Mouse (Mus musculus) C3H10T1/2 (cell line): ENCODE measurements around the gene Vmn2r101. TPM values are rescaled to one million over a fixed set of nuclear protein-coding genes. Genes with fewer than 3 reads are reported as not detected.

Experiments used
- polyA plus RNA-seq, 2 experiments: library from polyadenylated mRNA; unstranded; fragments of >200 nt; fragmentation: generic; extraction: Trizol; gene quantifications; one replicate each; pipeline ENCODE4 v1.2.1; 2012; ENCODE audit warnings: missing spikeins in 2 of 2

Gene Vmn2r101
- polyA plus RNA-seq, result not detected

GRCm38 (mm10) chr17:19576927-19577326 lies at the start of gene Vmn2r101:
Gene Vmn2r101, plus strand, starts transcription at chr17:19577227.

GRCm38 (mm10) chr17:19660028-19660427 lies 83.0 kb downstream of the Vmn2r101 start, which contains the start of gene Vmn2r102:
Gene Vmn2r102, plus strand, starts transcription at chr17:19660328.

Other genes starting within 250 kb of the Vmn2r101 start
- gene Vmn2r99, start 215.3 kb upstream of the Vmn2r101 start, polyA plus RNA-seq, result not detected
- not detected for gene Vmn2r100, start 72.5 kb upstream of the Vmn2r101 start, polyA plus RNA-seq
- gene Vmn2r102, start 83.1 kb downstream of the Vmn2r101 start, polyA plus RNA-seq, result not detected
- gene Vmn2r103, start 196.1 kb downstream of the Vmn2r101 start, polyA plus RNA-seq, result not detected